Mouse (Mus musculus): ENCODE measurements around the gene Olfr120.
"Not testable (repeated sequence)": the region's sequence is repeated elsewhere in the genome, so short reads cannot be mapped to it uniquely, and the experiment has no call there.

Olfr120 gene

DNA sequence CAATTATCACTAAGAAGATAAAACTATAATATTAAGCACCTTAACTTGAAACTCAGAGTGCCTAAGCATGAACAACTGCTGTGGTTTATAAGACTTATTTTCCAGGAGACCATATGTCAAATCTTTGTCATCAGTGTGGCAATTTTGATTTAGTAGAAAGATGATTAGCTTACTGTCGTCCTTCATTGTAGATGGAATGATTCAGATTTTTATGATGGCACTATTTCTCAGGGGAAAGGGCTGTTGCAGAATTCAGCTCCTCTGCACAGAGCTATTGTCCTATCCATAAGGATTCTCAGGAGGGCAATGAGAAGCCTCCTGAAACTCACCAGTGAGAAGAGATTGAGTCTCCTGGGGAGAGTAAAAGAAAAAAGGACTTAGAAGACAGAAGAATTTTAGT, at the start of gene Olfr120:
Gene Olfr120, plus strand, starts transcription at position 301 of the 400 bp plus-strand sequence.
- DNase-seq (ENCODE audit: extremely low read depth, low read depth), result no peak

DNA sequence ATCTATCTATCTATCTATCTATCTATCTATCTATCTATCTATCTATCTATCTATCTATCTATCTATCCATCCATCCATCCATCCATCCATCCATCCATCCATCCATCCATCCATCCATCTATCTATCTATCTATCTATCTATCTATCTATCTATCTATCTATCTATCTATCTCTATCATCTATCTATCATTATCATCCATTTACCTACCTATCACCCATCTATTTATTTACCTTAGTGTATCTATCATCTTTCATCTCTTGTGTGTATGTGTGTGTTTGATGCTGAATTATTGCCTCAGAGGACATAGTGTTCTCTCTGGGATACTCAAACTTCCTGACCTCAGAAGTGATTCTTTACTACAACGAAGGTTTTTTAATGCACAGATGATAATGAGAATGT, 25.3 kb upstream of the Olfr120 start, which contains the start of gene Olfr119:
Gene Olfr119, plus strand, starts transcription at position 301 of the 400 bp plus-strand sequence.
- DNase-seq (ENCODE audit: extremely low read depth, low read depth), result not testable (repeated sequence)

DNA sequence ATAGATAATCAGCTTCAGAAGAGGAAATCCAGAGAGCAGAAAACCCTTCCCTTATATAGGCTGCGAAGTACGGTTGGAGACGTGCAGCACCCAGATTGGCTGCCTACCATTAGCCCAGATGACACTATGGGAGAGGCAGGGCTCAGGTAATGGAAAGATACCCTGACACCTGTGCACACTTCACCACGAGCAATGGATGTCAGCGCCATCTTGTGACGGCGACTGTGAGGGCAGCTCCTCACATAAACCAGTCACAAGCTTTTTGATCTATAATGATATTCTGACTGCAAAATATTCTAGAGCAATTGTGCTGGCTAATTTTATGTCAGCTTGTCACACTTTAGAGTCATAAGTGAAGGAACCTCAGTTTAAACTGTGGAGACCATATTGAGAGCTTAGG, 16.5 kb downstream of the Olfr120 start:
- DNase-seq (ENCODE audit: extremely low read depth, low read depth), result no peak

DNA sequence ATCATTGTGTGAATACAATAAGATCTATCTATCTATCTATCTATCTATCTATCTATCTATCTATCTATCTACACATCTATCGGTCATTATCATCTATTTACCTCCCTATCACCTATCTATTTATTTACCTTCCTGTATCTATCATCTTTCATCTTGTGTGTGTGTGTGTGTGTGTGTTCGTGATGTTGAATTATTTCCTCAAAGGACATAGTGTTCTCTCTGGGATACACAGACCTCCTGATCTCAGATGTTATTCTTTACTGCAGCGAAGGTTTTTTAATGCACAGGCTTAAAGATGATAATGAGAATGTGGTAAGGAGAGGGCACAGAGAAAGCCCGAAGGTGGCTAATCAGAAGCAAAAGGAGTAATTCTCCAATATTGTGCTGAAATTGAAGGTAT, 46.7 kb downstream of the Olfr120 start, which contains the start of gene Olfr122:
Gene Olfr122, plus strand, starts transcription at position 301 of the 400 bp plus-strand sequence.
- DNase-seq (ENCODE audit: extremely low read depth, low read depth), result no peak
